Mouse (Mus musculus): ENCODE measurements at regions not wholly inside any gene's neighbourhood (a gene's known extent, or its start where the extent isn't known, plus 50 kb on each side); places are given as distances from the start of the nearest gene placed in this dataset.

DNA sequence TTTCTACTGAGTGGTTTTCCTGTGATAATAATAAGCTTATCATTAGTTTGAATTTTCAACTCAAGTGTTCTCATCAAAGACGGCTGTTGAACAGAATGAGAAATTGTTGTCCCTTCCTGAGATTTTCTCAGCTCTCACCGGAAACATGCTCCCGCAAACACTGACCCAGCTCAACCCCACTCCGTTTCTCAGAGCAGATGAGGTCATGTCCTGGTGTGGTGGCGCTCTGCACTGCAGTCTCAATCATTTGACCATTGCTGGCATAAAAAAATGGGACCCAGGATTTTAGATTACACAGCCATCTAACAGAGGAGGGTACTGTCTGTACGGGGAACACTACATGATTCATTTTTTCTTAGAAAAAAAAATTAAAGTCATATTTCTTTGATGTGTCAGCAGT is 156.5 kb upstream of the Rnd3 start:
- no peak overlapping the region for H3K4me3 ChIP-seq (ENCODE audit: insufficient read depth, low read depth, low read length)
- no peaks in the 10 kb centered on the region for H3K27me3 ChIP-seq (replicated peaks; ENCODE audit: control insufficient read depth, insufficient read depth, low read length)
- H3K27ac ChIP-seq (ENCODE audit: insufficient read depth, low read depth, low read length): no peak overlapping the region
- DNase-seq: peak; percentile 71
- 34% methylated on average over 6 of the region's 6 CpGs for WGBS
- no peak for TF ChIP-seq POLR2A (IDR thresholded peaks at IDR 0.05; ENCODE audit: low read depth, low read length)
- TF ChIP-seq CTCF (conservative IDR thresholded peaks at IDR 0.05; ENCODE audit: insufficient read depth, insufficient read length, low read depth, low read length): peak; percentile 34
- H3K36me3 ChIP-seq (ENCODE audit: control insufficient read depth, insufficient read depth, low read length): no peaks in the 10 kb centered on the region
- H3K4me1 ChIP-seq (ENCODE audit: control insufficient read depth, insufficient read depth, low read length): no peaks in the 10 kb centered on the region

DNA sequence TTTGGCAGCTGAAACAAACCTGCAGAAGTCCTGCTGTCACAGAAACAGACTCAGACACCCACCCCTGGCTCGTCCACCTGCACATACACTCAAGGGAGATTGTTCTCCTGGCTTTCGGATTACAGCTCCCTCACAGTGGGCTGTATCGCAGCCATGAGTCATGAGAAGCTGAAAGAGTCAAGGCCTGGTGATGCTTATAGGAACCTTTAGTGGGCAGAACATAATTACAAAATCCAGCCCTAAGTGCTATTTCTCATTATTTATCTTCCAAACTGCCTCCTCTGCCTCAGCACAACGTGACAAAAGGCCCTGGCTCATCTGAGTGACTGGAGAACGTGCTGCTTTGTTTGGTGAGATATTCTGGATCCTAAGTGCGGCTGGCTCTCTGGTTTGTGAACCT is 155.8 kb upstream of the Rnd3 start:
- no peak overlapping the region for H3K4me3 ChIP-seq (ENCODE audit: insufficient read depth, low read depth, low read length)
- no peaks in the 10 kb centered on the region for H3K4me1 ChIP-seq (ENCODE audit: control insufficient read depth, insufficient read depth, low read length)
- H3K27ac ChIP-seq (ENCODE audit: insufficient read depth, low read depth, low read length): no peak overlapping the region
- 68% methylated on average over 6 of the region's 6 CpGs for WGBS
- H3K36me3 ChIP-seq (ENCODE audit: control insufficient read depth, insufficient read depth, low read length): no peaks in the 10 kb centered on the region
- no peak for DNase-seq
- TF ChIP-seq POLR2A (IDR thresholded peaks at IDR 0.05; ENCODE audit: low read depth, low read length): no peak
- TF ChIP-seq CTCF (conservative IDR thresholded peaks at IDR 0.05; ENCODE audit: insufficient read depth, insufficient read length, low read depth, low read length): no peak
- no peaks in the 10 kb centered on the region for H3K27me3 ChIP-seq (replicated peaks; ENCODE audit: control insufficient read depth, insufficient read depth, low read length)

DNA sequence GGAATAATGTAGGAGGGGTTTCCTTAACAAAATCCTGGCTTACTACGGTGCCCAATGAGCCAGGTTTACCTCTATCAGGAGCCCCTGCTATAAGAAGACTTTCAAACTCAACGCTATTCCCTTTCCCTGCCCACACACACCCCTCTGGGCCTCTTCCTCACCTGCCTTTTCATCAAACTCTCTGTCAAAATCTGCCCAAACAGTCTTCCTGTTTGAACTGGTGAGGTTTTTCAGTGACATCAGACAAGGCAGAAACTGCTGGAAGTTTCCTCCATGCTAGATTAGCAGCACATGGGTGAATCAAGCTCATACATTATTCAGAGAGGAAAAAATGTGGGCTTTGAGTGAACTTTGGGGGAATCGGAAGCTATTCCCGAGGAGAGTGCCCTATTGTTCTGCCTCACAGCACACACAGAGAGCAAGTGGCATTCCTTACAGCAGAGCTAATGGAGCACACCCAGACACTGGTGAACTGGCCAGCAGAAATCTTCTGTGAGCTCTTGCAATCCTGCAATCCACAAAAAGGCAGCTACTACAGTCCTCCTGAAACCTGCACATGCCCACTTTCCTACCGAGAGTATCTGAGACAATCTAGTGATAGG is 141.8 kb upstream of the Rnd3 start:
- no peaks in the 10 kb centered on the region for H3K4me1 ChIP-seq (ENCODE audit: control insufficient read depth, insufficient read depth, low read length)
- TF ChIP-seq POLR2A (IDR thresholded peaks at IDR 0.05; ENCODE audit: low read depth, low read length) (no peak), CTCF (conservative IDR thresholded peaks at IDR 0.05; ENCODE audit: insufficient read depth, insufficient read length, low read depth, low read length) (no peak)
- H3K27me3 ChIP-seq (replicated peaks; ENCODE audit: control insufficient read depth, insufficient read depth, low read length): no peaks in the 10 kb centered on the region
- H3K4me3 ChIP-seq (ENCODE audit: insufficient read depth, low read depth, low read length): no peak overlapping the region
- no peak overlapping the region for H3K27ac ChIP-seq (ENCODE audit: insufficient read depth, low read depth, low read length)
- WGBS: 38% methylated on average over 5 of the region's 5 CpGs
- H3K36me3 ChIP-seq (ENCODE audit: control insufficient read depth, insufficient read depth, low read length): no peaks in the 10 kb centered on the region
- no peak for DNase-seq

DNA sequence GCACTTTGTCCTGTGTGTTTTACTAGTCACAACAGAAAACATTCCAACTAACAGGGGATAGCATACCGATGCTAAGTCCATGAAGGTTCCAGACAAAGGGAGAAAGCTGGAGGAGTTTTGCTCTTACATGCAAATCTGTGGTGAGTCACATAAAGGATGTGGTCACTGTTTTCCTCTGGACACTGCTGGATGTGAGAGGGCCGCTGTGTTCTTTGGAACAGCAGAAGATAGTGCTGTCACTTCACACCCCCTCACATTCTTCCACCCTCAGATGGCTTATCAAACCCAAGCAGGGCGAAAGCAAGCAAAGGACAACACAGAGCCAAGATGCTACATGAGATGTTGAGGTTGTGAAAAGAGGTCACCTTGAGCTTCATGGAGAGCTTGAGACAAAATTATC is 139.8 kb upstream of the Rnd3 start:
- Histone ChIP-seq H3K36me3 (ENCODE audit: control insufficient read depth, insufficient read depth, low read length) (no peaks in the 10 kb centered on the region), H3K4me1 (ENCODE audit: control insufficient read depth, insufficient read depth, low read length) (peaks cover 4% of the 10 kb centered on the region), H3K27ac (ENCODE audit: insufficient read depth, low read depth, low read length) (no peak overlapping the region), H3K4me3 (ENCODE audit: insufficient read depth, low read depth, low read length) (no peak overlapping the region), H3K27me3 (replicated peaks; ENCODE audit: control insufficient read depth, insufficient read depth, low read length) (no peaks in the 10 kb centered on the region)
- no peak for DNase-seq
- 81% methylated on average over 3 of the region's 3 CpGs for WGBS
- TF ChIP-seq CTCF (conservative IDR thresholded peaks at IDR 0.05; ENCODE audit: insufficient read depth, insufficient read length, low read depth, low read length) (no peak), POLR2A (IDR thresholded peaks at IDR 0.05; ENCODE audit: low read depth, low read length) (no peak)

DNA sequence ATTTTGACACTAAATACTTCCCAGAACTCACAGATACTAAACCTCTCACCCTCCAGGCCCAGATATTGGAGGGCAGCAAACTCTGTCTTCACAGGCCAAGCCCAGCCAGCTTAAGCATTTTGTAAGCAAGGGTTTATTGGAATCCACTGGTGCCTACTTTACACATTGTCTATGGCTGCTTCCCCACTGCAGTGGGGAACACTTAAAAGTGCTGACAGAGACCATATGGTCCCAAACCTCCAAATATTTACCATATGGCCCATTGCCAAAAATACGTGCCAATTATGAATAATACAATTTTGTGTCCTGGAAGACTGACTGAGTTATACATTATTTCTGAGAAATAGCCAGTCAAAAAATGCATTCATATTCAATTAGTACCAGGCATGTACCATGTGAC is 136.7 kb upstream of the Rnd3 start:
- H3K4me1 ChIP-seq (ENCODE audit: control insufficient read depth, insufficient read depth, low read length): peaks cover 4% of the 10 kb centered on the region
- DNase-seq: no peak
- H3K27me3 ChIP-seq (replicated peaks; ENCODE audit: control insufficient read depth, insufficient read depth, low read length): no peaks in the 10 kb centered on the region
- no peaks in the 10 kb centered on the region for H3K36me3 ChIP-seq (ENCODE audit: control insufficient read depth, insufficient read depth, low read length)
- H3K27ac ChIP-seq (ENCODE audit: insufficient read depth, low read depth, low read length): no peak overlapping the region
- H3K4me3 ChIP-seq (ENCODE audit: insufficient read depth, low read depth, low read length): no peak overlapping the region
- WGBS: 53% methylated on average over 1 of the region's 1 CpGs
- TF ChIP-seq POLR2A (IDR thresholded peaks at IDR 0.05; ENCODE audit: low read depth, low read length) (no peak), CTCF (conservative IDR thresholded peaks at IDR 0.05; ENCODE audit: insufficient read depth, insufficient read length, low read depth, low read length) (no peak)

DNA sequence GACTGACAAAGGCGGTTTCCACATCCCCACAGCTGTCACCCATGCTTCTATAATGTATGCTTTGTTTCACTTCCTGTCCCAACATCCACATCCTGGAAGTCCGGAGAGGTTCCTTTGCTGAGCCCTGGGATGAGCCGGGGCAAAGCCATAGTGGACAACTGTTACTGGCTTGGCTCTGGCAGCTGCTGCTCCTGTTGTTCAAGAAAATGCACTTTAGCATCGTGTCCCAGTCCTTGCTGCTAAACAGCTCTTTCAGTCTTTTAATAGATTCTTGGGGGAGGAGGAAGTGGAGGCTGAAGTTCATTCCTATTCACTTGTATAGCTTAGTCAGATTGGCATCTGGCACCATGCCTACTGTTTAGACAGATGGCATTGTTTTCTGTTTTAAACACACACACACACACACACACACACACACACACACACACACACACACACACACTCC is 135.9 kb upstream of the Rnd3 start:
- no peak for DNase-seq
- Histone ChIP-seq H3K4me3 (ENCODE audit: insufficient read depth, low read depth, low read length) (no peak overlapping the region), H3K27me3 (replicated peaks; ENCODE audit: control insufficient read depth, insufficient read depth, low read length) (no peaks in the 10 kb centered on the region), H3K4me1 (ENCODE audit: control insufficient read depth, insufficient read depth, low read length) (peaks cover 4% of the 10 kb centered on the region), H3K27ac (ENCODE audit: insufficient read depth, low read depth, low read length) (no peak overlapping the region), H3K36me3 (ENCODE audit: control insufficient read depth, insufficient read depth, low read length) (no peaks in the 10 kb centered on the region)
- whole genome bisulfite sequencing: 37% methylated on average over 4 of the region's 4 CpGs
- TF ChIP-seq CTCF (conservative IDR thresholded peaks at IDR 0.05; ENCODE audit: insufficient read depth, insufficient read length, low read depth, low read length): no peak
- no peak for TF ChIP-seq POLR2A (IDR thresholded peaks at IDR 0.05; ENCODE audit: low read depth, low read length)

DNA sequence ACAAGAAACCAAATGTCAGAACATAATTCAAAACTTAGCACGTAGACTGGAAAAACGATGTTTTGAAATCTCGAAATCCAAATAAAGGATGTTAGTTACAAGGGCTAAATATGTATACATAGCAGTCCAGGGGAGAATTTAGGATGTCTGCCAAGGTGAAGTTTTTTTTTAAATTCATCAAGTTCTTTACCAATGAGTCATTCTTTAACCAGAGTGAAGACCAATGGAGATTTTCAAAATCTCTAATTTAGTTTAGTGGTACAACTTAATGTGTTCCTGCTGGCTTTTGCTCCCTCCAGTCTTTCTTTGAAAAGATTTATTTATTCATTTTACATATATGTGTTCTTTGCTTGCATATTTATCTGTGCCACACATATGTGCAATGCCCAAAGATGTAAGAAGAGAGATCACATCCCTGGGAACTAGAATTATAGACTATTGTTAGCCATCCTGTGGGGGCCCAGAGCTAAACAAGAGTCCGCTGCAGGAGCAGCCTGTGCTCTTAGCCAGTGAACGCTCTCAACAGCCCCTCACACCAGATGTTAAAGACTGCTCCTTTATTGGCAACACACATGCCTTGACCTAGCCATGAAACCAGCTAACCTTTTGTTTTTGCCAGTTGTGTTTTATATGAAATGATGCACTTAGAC is 130.6 kb upstream of the Rnd3 start:
- no peaks in the 10 kb centered on the region for H3K4me1 ChIP-seq (ENCODE audit: control insufficient read depth, insufficient read depth, low read length)
- no peak overlapping the region for H3K4me3 ChIP-seq (ENCODE audit: insufficient read depth, low read depth, low read length)
- no peaks in the 10 kb centered on the region for H3K27me3 ChIP-seq (replicated peaks; ENCODE audit: control insufficient read depth, insufficient read depth, low read length)
- 63% methylated on average over 5 of the region's 5 CpGs for whole genome bisulfite sequencing
- H3K27ac ChIP-seq (ENCODE audit: insufficient read depth, low read depth, low read length): no peak overlapping the region
- no peaks in the 10 kb centered on the region for H3K36me3 ChIP-seq (ENCODE audit: control insufficient read depth, insufficient read depth, low read length)
- TF ChIP-seq POLR2A (IDR thresholded peaks at IDR 0.05; ENCODE audit: low read depth, low read length) (no peak), CTCF (conservative IDR thresholded peaks at IDR 0.05; ENCODE audit: insufficient read depth, insufficient read length, low read depth, low read length) (no peak)
- DNase-seq: no peak

Data from kidney, adult 2 months (tissue).